Mouse (Mus musculus): ENCODE measurements around the gene Mapk10. TPM values are rescaled to one million over a fixed set of nuclear protein-coding genes. Genes with fewer than 3 reads are reported as not detected.
A peak's percentile ranks its signal among the peaks of the same experiment; 100 is the strongest.

The Mapk10 gene
- total and polyA plus RNA-seq, 3 experiments = 0.10 to 0.95 (median 0.47) TPM

DNA sequence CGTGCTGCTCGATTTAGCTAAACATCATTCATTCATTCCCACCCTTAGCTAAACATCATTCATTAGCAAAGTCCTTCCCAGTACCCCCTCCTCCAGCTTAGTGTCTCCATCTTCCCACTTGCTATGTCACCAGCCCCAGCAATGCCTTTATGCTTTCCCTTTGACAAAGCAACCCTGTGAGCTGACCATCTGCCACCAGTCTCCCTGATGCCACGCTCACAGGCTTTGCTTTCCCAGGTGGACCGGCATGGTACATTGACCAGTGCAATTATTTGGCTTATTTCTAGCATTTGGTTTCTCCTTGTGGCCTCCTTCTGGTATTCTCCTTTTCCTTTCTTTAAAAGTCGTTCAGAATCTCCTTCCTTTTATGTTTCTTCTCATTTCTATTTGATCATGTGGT, 284.3 kb downstream of the Mapk10 start:
- H3K36me3 ChIP-seq (replicated peaks in 1 of 2; ENCODE audit: control insufficient read depth in 1 of 2, insufficient read depth in 1 of 2, low read length in 1 of 2) = no peaks in the 10 kb centered on the region
- in situ Hi-C loops (cut with MboI; ENCODE audit: low pct_ligation_motif_present, low pct_unique_long_range_greater_than_20kb, low sequenced_read_pairs) (no loop called here), dilution Hi-C loops (cut with MboI; ENCODE audit: extremely low pct_ligation_motif_present, extremely low pct_unique_long_range_greater_than_20kb, low sequenced_read_pairs) (no loop called here)
- no peak overlapping the region for H3K4me2 ChIP-seq (ENCODE audit: insufficient read depth, low read depth, poor library complexity, severe bottlenecking)
- no peaks in the 10 kb centered on the region for H3K9me3 ChIP-seq (replicated peaks; ENCODE audit: low read length)
- H3K79me2 ChIP-seq (replicated peaks; ENCODE audit: control insufficient read depth, extremely low read depth, insufficient read depth, poor library complexity, severe bottlenecking) = no peaks in the 10 kb centered on the region
- H3K9ac ChIP-seq (ENCODE audit: insufficient read depth, low read depth) = no peak overlapping the region
- no peak overlapping the region for H3K27ac ChIP-seq (ENCODE audit: insufficient read depth, low read depth)
- H3K27me3 ChIP-seq (replicated peaks) = no peaks in the 10 kb centered on the region
- H3K4me3 ChIP-seq (replicated peaks in 1 of 3; ENCODE audit: low read depth in 2 of 3, low read length in 2 of 3, poor library complexity in 1 of 3) = no peak overlapping the region
- H3K4me1 ChIP-seq (ENCODE audit: control insufficient read depth in 1 of 2, insufficient read depth in 2 of 2) = no peaks in the 10 kb centered on the region
- TF ChIP-seq USF1 (IDR thresholded peaks at IDR 0.05; ENCODE audit: low read depth, low read length) = no peak
- TF ChIP-seq MAX (IDR thresholded peaks at IDR 0.05; ENCODE audit: low read length) = no peak
- no peak for TF ChIP-seq JUN (IDR thresholded peaks at IDR 0.05; ENCODE audit: insufficient read depth, low read depth, low read length)
- no peak for TF ChIP-seq UBTF (IDR thresholded peaks at IDR 0.05; ENCODE audit: low read depth, low read length)
- TF ChIP-seq MAFK (IDR thresholded peaks at IDR 0.05; ENCODE audit: insufficient replicate concordance, low read length) = no peak
- TF ChIP-seq MXI1 (IDR thresholded peaks at IDR 0.05; ENCODE audit: low read depth, low read length) = no peak
- no peak for TF ChIP-seq CTCF (conservative IDR thresholded peaks at IDR 0.05 in 1 of 2, IDR thresholded peaks at IDR 0.05 in 1 of 2; ENCODE audit: low read depth in 2 of 2, low read length in 2 of 2)
- no peak for TF ChIP-seq RAD21 (IDR thresholded peaks at IDR 0.05; ENCODE audit: low read depth, low read length)
- no peak for TF ChIP-seq ELF1 (IDR thresholded peaks at IDR 0.05; ENCODE audit: low read depth, low read length)
- TF ChIP-seq POLR2A (IDR thresholded peaks at IDR 0.05; ENCODE audit: low read depth, low read length) = no peak
- TF ChIP-seq JUND (conservative IDR thresholded peaks at IDR 0.05; ENCODE audit: low read depth, low read length) = no peak
- TF ChIP-seq BHLHE40 (IDR thresholded peaks at IDR 0.05; ENCODE audit: low read depth, low read length) = no peak
- TF ChIP-seq E2F4 (IDR thresholded peaks at IDR 0.05; ENCODE audit: insufficient replicate concordance, low read depth, low read length) = no peak
- DNase-seq (ENCODE audit: extremely low read depth) = no peak

GRCm38 (mm10) chr5:102920199-102920598, 290.9 kb downstream of the Mapk10 start:
- Histone ChIP-seq H3K27ac (ENCODE audit: insufficient read depth, low read depth) (no peak overlapping the region), H3K79me2 (replicated peaks; ENCODE audit: control insufficient read depth, extremely low read depth, insufficient read depth, poor library complexity, severe bottlenecking) (no peaks in the 10 kb centered on the region), H3K36me3 (replicated peaks in 1 of 2; ENCODE audit: control insufficient read depth in 1 of 2, insufficient read depth in 1 of 2, low read length in 1 of 2) (no peaks in the 10 kb centered on the region), H3K27me3 (replicated peaks) (no peaks in the 10 kb centered on the region), H3K4me3 (replicated peaks in 1 of 3; ENCODE audit: low read depth in 2 of 3, low read length in 2 of 3, poor library complexity in 1 of 3) (no peak overlapping the region), H3K9me3 (replicated peaks; ENCODE audit: low read length) (no peaks in the 10 kb centered on the region), H3K4me1 (ENCODE audit: control insufficient read depth in 1 of 2, insufficient read depth in 2 of 2) (peaks cover 3 to 5% of the 10 kb centered on the region in 2 experiments; a peak in 2 of 4 replicates), H3K9ac (ENCODE audit: insufficient read depth, low read depth) (no peak overlapping the region), H3K4me2 (ENCODE audit: insufficient read depth, low read depth, poor library complexity, severe bottlenecking) (no peak overlapping the region)
- TF ChIP-seq MAX (IDR thresholded peaks at IDR 0.05; ENCODE audit: low read length) (no peak), JUN (IDR thresholded peaks at IDR 0.05; ENCODE audit: insufficient read depth, low read depth, low read length) (no peak), EP300 (IDR thresholded peaks at IDR 0.05; ENCODE audit: low read length) (no peak), CTCF (conservative IDR thresholded peaks at IDR 0.05 in 1 of 2, IDR thresholded peaks at IDR 0.05 in 1 of 2; ENCODE audit: low read depth in 2 of 2, low read length in 2 of 2) (no peak), MXI1 (IDR thresholded peaks at IDR 0.05; ENCODE audit: low read depth, low read length) (no peak), ZC3H11A (IDR thresholded peaks at IDR 0.05; ENCODE audit: low read depth, low read length) (no peak), TCF12 (IDR thresholded peaks at IDR 0.05; ENCODE audit: low read depth, low read length) (0 out of 2 replicates have a peak, but pooled peaks have one; percentile 35), JUND (conservative IDR thresholded peaks at IDR 0.05; ENCODE audit: low read depth, low read length) (no peak), UBTF (IDR thresholded peaks at IDR 0.05; ENCODE audit: low read depth, low read length) (no peak), BHLHE40 (IDR thresholded peaks at IDR 0.05; ENCODE audit: low read depth, low read length) (0 out of 2 replicates have a peak, but pooled peaks have one; percentile 19), MEF2A (IDR thresholded peaks at IDR 0.05; ENCODE audit: borderline replicate concordance, low read depth, low read length) (no peak), POLR2AphosphoS2 (IDR thresholded peaks at IDR 0.05; ENCODE audit: low read depth, low read length) (no peak), POLR2A (IDR thresholded peaks at IDR 0.05; ENCODE audit: low read depth, low read length) (no peak), ZNF384 (IDR thresholded peaks at IDR 0.05; ENCODE audit: low read depth, low read length) (no peak), ELF1 (IDR thresholded peaks at IDR 0.05; ENCODE audit: low read depth, low read length) (no peak)
- in situ Hi-C loops (cut with MboI; ENCODE audit: low pct_ligation_motif_present, low pct_unique_long_range_greater_than_20kb, low sequenced_read_pairs) = no loop called here
- dilution Hi-C loops (cut with MboI; ENCODE audit: extremely low pct_ligation_motif_present, extremely low pct_unique_long_range_greater_than_20kb, low sequenced_read_pairs) = no loop called here
- DNase-seq (ENCODE audit: extremely low read depth) = no peak
